Mouse (Mus musculus): ENCODE results near the gene Slc25a16. TPM values are rescaled to one million over a fixed set of nuclear protein-coding genes. Genes with fewer than 3 reads are reported as not detected.

Gene Slc25a16
- polyA plus RNA-seq, 1 experiment from 2014 or later = 12.8 TPM

DNA sequence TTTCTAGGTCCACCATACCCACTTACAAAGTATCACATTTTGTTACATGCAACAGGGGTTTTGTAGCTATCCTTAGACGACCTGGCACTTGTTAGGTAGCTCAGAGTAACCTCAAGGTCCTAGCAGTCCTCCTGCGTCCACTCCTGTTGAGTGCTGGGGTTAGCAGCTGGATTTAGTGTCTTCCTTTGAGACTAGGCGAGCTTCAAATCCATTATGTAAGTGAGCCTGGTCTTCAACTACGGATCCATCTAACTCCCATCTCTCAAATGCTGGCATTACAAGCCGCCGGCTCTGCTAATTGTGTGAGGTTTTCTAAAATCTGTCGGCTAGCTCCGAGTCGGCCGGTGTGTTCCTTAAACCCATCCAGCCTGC lies 59.2 kb downstream of the Slc25a16 start:
- peak overlapping the region; percentile 63 for H3K4me2 ChIP-seq (replicated peaks)
- peak overlapping the region; percentile 86 for H3K27ac ChIP-seq (replicated peaks)
- peak overlapping the region; percentile 95 for H3K9ac ChIP-seq (replicated peaks)
- WGBS = 8% methylated on average over 10 of the region's 10 CpGs
- peak; percentile 3; the same call in 1 of the 2 replicates for ATAC-seq (ENCODE audit: low FRiP score, low read depth)
- peaks cover 9% of the 10 kb centered on the region; the same call in 1 of the 2 replicates for H3K27me3 ChIP-seq
- H3K9me3 ChIP-seq = no peaks in the 10 kb centered on the region
- H3K4me1 ChIP-seq = peaks cover 8% of the 10 kb centered on the region
- peaks cover 27% of the 10 kb centered on the region for H3K36me3 ChIP-seq
- H3K4me3 ChIP-seq = peak overlapping the region; percentile 97

- peak within 1 kb of the TSS; percentile 86 for H3K27ac ChIP-seq (replicated peaks)
- peaks cover 8% of the 10 kb centered on the region for H3K4me1 ChIP-seq
- H3K9me3 ChIP-seq = no peaks in the 10 kb centered on the region
- ATAC-seq (ENCODE audit: low FRiP score, low read depth) = peak; percentile 95
- H3K4me3 ChIP-seq = peak within 1 kb of the TSS; percentile 97
- peak within 1 kb of the TSS; percentile 95 for H3K9ac ChIP-seq (replicated peaks)
- peaks cover 32% of the 10 kb centered on the region for H3K36me3 ChIP-seq
- H3K27me3 ChIP-seq = peaks cover 9% of the 10 kb centered on the region; the same call in 1 of the 2 replicates
- 2% methylated on average over 65 of the region's 77 CpGs for WGBS
- peak within 1 kb of the TSS; percentile 63 for H3K4me2 ChIP-seq (replicated peaks)
Measured at GRCm38 (mm10) chr10:62980039-62980954, 59.9 kb downstream of the Slc25a16 start, which contains the start of gene Rufy2. Gene Rufy2 (plus strand): TSS chr10:62980223.

DNA sequence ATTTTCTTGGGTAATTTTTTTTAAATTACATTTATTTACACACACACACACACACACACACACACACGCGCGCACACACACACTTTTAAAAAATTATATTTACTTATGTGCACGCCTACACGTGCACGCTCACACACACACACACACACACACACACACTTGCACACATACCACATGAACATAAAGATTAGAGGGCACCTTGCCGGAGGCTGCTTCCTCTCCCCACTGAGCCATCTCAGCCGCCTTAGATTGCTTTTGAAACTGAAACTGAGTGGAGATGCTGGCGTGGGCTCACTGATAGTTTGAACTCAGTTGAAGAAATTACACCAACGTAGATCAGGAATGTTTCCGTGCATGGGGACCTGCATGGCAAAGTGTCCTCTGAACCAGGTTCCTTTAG lies 63.6 kb downstream of the Slc25a16 start:
- no peak overlapping the region for H3K9ac ChIP-seq (replicated peaks)
- peaks cover 8% of the 10 kb centered on the region for H3K4me1 ChIP-seq
- H3K9me3 ChIP-seq = no peaks in the 10 kb centered on the region
- H3K27me3 ChIP-seq = peaks cover 2% of the 10 kb centered on the region; the same call in 1 of the 2 replicates
- no peak overlapping the region for H3K4me3 ChIP-seq
- peaks cover 49% of the 10 kb centered on the region for H3K36me3 ChIP-seq
- no peak overlapping the region for H3K4me2 ChIP-seq (replicated peaks)
- no peak overlapping the region for H3K27ac ChIP-seq (replicated peaks)
- no peak for ATAC-seq (ENCODE audit: low FRiP score, low read depth)
- WGBS = 94% methylated on average over 11 of the region's 11 CpGs

- 93% methylated on average over 6 of the region's 6 CpGs for WGBS
- Histone ChIP-seq H3K4me1 (peaks cover 7% of the 10 kb centered on the region), H3K4me2 (replicated peaks) (no peak overlapping the region), H3K27ac (replicated peaks) (no peak overlapping the region), H3K4me3 (no peak overlapping the region), H3K36me3 (peaks cover 53% of the 10 kb centered on the region), H3K27me3 (no peaks in the 10 kb centered on the region), H3K9ac (replicated peaks) (no peak overlapping the region), H3K9me3 (no peaks in the 10 kb centered on the region)
- no peak for ATAC-seq (ENCODE audit: low FRiP score, low read depth)
Measured at GRCm38 (mm10) chr10:62984495-62984894, 64.1 kb downstream of the Slc25a16 start.

DNA sequence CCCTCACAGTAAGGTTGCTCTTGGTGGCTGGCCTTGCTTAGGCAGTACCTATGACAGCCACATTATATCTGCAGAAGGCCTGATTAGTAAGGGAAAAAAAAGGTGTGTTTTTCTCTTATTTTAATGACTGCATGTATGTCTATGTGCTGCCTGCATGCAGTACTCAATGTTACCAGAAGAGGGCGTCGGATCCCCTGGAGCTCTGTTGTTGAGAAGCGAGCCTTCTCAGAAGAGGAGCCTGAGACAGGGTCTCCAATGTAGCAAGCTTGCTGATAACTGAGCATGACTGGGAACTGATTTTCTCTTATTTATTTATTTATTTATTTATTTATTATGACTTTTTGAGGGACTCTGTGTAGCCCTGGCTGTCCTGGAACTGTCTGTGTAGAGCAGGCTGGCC lies 66.9 kb downstream of the Slc25a16 start:
- WGBS = 25% methylated on average over 3 of the region's 3 CpGs
- no peak overlapping the region for H3K27ac ChIP-seq (replicated peaks)
- H3K36me3 ChIP-seq = peaks cover 76% of the 10 kb centered on the region
- H3K27me3 ChIP-seq = no peaks in the 10 kb centered on the region
- no peaks in the 10 kb centered on the region for H3K9me3 ChIP-seq
- no peak overlapping the region for H3K9ac ChIP-seq (replicated peaks)
- ATAC-seq (ENCODE audit: low FRiP score, low read depth) = no peak
- no peaks in the 10 kb centered on the region for H3K4me1 ChIP-seq
- H3K4me2 ChIP-seq (replicated peaks) = no peak overlapping the region
- no peak overlapping the region for H3K4me3 ChIP-seq

DNA sequence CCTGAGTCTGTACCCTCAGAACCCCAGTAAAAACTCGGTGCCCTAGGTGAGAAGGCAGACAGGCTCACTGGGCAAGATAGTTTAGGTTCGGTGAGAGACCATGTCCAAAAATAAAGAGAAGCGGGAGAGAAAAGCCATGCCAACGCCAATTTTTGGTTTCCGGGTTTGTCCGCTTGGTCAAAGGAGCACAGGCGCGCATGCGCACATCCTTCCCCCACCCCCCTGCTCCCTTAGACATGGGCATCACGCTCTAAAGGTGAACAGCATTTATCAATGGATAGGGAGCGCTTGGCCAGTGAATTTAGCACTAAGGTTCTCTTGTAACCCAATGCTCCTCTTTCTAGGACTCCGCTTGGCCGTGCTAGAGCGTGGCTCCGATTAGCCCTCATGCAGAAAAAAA lies 70.2 kb downstream of the Slc25a16 start:
- no peak for ATAC-seq (ENCODE audit: low FRiP score, low read depth)
- H3K9ac ChIP-seq (replicated peaks) = no peak overlapping the region
- WGBS = 95% methylated on average over 15 of the region's 15 CpGs
- H3K36me3 ChIP-seq = peaks cover 77% of the 10 kb centered on the region
- no peak overlapping the region for H3K4me2 ChIP-seq (replicated peaks)
- H3K27ac ChIP-seq (replicated peaks) = no peak overlapping the region
- no peak overlapping the region for H3K4me3 ChIP-seq
- no peaks in the 10 kb centered on the region for H3K4me1 ChIP-seq
- no peaks in the 10 kb centered on the region for H3K9me3 ChIP-seq
- H3K27me3 ChIP-seq = no peaks in the 10 kb centered on the region

DNA sequence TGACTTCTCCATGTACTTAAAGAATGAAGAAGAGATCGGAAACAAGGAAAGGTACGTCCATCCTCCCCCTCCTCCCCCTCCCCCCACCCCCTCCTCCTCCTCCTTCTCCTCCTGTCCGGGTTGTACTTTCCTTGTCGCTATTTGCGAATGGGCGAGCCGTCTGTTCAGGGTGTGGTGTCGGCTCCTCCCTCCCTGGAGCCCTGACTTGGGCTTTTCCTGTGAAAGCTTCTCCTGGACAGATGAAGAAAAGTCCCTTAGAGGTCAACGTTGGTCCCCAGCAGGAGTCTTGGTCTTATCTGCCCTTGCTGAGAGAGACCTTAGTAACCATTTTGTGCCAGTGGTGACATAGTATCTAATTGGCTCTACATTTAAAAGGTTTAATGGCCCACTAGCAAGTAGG lies 73.6 kb downstream of the Slc25a16 start:
- 91% methylated on average over 4 of the region's 9 CpGs for WGBS
- Histone ChIP-seq H3K27ac (replicated peaks) (no peak overlapping the region), H3K4me1 (no peaks in the 10 kb centered on the region), H3K9me3 (no peaks in the 10 kb centered on the region), H3K9ac (replicated peaks) (no peak overlapping the region), H3K4me2 (replicated peaks) (no peak overlapping the region), H3K36me3 (peaks cover 92% of the 10 kb centered on the region), H3K27me3 (no peaks in the 10 kb centered on the region), H3K4me3 (no peak overlapping the region)
- ATAC-seq (ENCODE audit: low FRiP score, low read depth) = no peak

Other genes with a start within 250 kb of the Slc25a16 start
- gene Stox1, start 194.5 kb upstream of the Slc25a16 start, polyA plus RNA-seq (2016; fragmentation: Nextera tagmentation; extraction: Ambion mirVana) = 2.1 and 2.8 TPM in 2 replicates
- 151 and 157 TPM in 2 replicates for gene Ccar1, start 128.3 kb upstream of the Slc25a16 start, polyA plus RNA-seq (2016; fragmentation: Nextera tagmentation; extraction: Ambion mirVana)
- gene Tet1, start 11.6 kb upstream of the Slc25a16 start, polyA plus RNA-seq (2016; fragmentation: Nextera tagmentation; extraction: Ambion mirVana) = 35.2 and 35.6 TPM in 2 replicates
- gene Dna2, start 26.4 kb downstream of the Slc25a16 start, polyA plus RNA-seq (2016; fragmentation: Nextera tagmentation; extraction: Ambion mirVana) = 18.0 and 18.7 TPM in 2 replicates
- 37.6 and 38.3 TPM in 2 replicates for gene Rufy2, start 59.6 kb downstream of the Slc25a16 start, polyA plus RNA-seq (2016; fragmentation: Nextera tagmentation; extraction: Ambion mirVana)
- gene Hnrnph3, start 103.6 kb downstream of the Slc25a16 start, polyA plus RNA-seq (2016; fragmentation: Nextera tagmentation; extraction: Ambion mirVana) = 265 and 271 TPM in 2 replicates
- 1.0 and 1.2 TPM in 2 replicates for gene Pbld2, start 103.7 kb downstream of the Slc25a16 start, polyA plus RNA-seq (2016; fragmentation: Nextera tagmentation; extraction: Ambion mirVana)
- 1.2 TPM in 2 replicates for gene Pbld1, start 139.5 kb downstream of the Slc25a16 start, polyA plus RNA-seq (2016; fragmentation: Nextera tagmentation; extraction: Ambion mirVana)
- gene Atoh7, start 179.0 kb downstream of the Slc25a16 start, polyA plus RNA-seq (2016; fragmentation: Nextera tagmentation; extraction: Ambion mirVana) = 0.70 and 1.5 TPM in 2 replicates

All from midbrain, embryonic 12.5 days (tissue).